Mouse (Mus musculus) hindbrain, postnatal 0 days (tissue): ENCODE data around the gene Asic4. TPM values are rescaled to one million over a fixed set of nuclear protein-coding genes. Genes with fewer than 3 reads are reported as not detected.
A peak's percentile ranks its signal among the peaks of the same experiment; 100 is the strongest.

Experiments
- ATAC-seq: fragments of 200-750 bp; cut with Nextera tagmentation; 2 replicates; pipeline ENCODE4 v1.8.0; 2017; ENCODE audit warnings: mild to moderate bottlenecking, moderate TSS enrichment, moderate library complexity
- DNase-seq: peaks from one replicate; pipeline ENCODE4 v3.0.0-alpha.2; 2015; ENCODE audit warnings: low spot score
- H3K27ac ChIP-seq: fragments of 300-500 bp; sonication (generic); 2 replicates; pipeline ENCODE4 v1.5.1; 2014; ENCODE audit warnings: mild to moderate bottlenecking
- H3K27me3 ChIP-seq: fragments of 300-500 bp; sonication (generic); 2 replicates; pipeline ENCODE4 v1.6.1; 2014; ENCODE audit warnings: low read length, mixed read lengths; ENCODE audit not compliant: insufficient read depth
- H3K36me3 ChIP-seq: fragments of 300-500 bp; sonication (generic); 2 replicates; pipeline ENCODE4 v1.6.1; 2014; ENCODE audit warnings: low read length, mixed read lengths; ENCODE audit not compliant: insufficient read depth
- H3K4me1 ChIP-seq: fragments of 300-500 bp; sonication (generic); 2 replicates; pipeline ENCODE4 v1.6.1; 2014; ENCODE audit warnings: antibody characterized with exemption, low read length, mixed read lengths; ENCODE audit not compliant: insufficient read depth
- H3K4me2 ChIP-seq: fragments of 300-500 bp; sonication (generic); 2 replicates; pipeline ENCODE4 v1.6.1; 2014; ENCODE audit warnings: low read depth, mild to moderate bottlenecking, low read length, moderate library complexity, mixed read lengths
- H3K4me3 ChIP-seq: fragments of 300-500 bp; sonication (generic); 2 replicates; pipeline ENCODE4 v1.5.1; 2014; ENCODE audit warnings: low read length
- H3K9ac ChIP-seq: fragments of 300-500 bp; sonication (generic); replicated peaks from 2 replicates; pipeline ENCODE4 v1.6.1; 2014; ENCODE audit warnings: mild to moderate bottlenecking, low read length, moderate library complexity, mixed read lengths
- H3K9me3 ChIP-seq: fragments of 300-500 bp; sonication (generic); 2 replicates; pipeline ENCODE4 v1.6.1; 2016; ENCODE audit warnings: low read length, mixed read lengths
- CTCF ChIP-seq: IDR thresholded peaks from 2 replicates; pipeline ENCODE4 v1.5.1; 2016; ENCODE audit warnings: antibody characterized with exemption, control low read depth, low read depth
- WGBS: fragments of 180-500 bp; shearing (Covaris S2); extraction: QIAGEN DNeasy Blood & Tissue Kit; methylation state at CpG from one replicate; pipeline ENCODE4 v1.1.7; 2014; 5-methylcytosine and 5-hydroxymethylcytosine counted together
- polyA plus RNA-seq: library from polyadenylated mRNA; unstranded; fragments of >200 nt; fragmentation: Nextera tagmentation; extraction: Ambion mirVana; gene quantifications from 2 replicates; pipeline ENCODE4 v1.2.1, GENCODE M21; 2015
- total RNA-seq: library from RNA; depleted of rRNA; stranded (reverse); fragments of >200 nt; gene quantifications from 2 replicates; pipeline ENCODE4 v1.2.3, GENCODE M21; 2014

Gene Asic4
- total and polyA plus RNA-seq, 2 experiments from 2014 or later = 21.0 to 74.1 TPM

DNA sequence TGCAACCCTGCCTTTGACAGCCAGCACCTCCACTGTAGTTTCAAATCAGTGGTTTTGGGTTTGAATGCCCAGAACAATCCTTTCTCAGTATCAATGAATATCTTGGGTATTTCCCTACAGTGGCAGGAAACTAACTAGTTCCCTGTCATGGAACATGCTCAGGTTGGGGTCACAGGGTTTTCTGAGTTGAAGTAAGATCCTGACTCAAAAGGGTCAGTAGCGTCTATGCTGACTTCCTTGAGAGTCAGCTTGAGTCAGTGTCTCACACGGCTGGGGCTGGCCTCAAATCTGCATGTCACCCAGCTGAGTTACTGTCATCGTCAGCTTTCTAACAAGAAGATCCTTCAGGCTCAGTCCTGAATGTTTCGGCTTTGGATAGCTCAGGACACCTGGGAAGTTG lies 48.7 kb downstream of the Asic4 start:
- Histone ChIP-seq H3K27me3 (no peaks in the 10 kb centered on the region), H3K4me2 (no peak overlapping the region), H3K36me3 (peaks cover 27% of the 10 kb centered on the region), H3K4me3 (no peak overlapping the region), H3K9me3 (no peaks in the 10 kb centered on the region), H3K4me1 (no peaks in the 10 kb centered on the region), H3K27ac (no peak overlapping the region), H3K9ac (no peak overlapping the region)
- DNase-seq (no peak), ATAC-seq (no peak)
- WGBS = 91% methylated on average over 4 of the region's 4 CpGs
- TF ChIP-seq CTCF = no peak

DNA sequence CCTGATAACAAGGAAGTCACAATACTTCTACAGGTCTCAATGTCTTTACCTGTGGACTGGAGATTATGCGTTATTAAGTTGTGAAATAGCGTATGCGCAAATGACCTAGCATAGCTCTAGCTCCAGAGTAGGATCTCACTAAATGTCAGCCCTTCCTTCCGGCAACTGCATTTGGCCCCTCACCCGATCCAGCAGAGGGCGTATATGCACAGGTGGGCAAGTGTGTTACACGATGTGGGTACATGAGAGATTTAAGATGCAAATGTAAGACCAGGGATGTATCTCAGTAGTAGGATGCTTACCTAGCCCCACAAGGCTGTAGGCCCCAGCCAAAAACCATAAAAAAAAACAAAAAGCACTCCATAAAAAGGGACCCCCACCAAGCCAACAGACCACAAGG lies 49.2 kb downstream of the Asic4 start:
- Histone ChIP-seq H3K27me3 (no peaks in the 10 kb centered on the region), H3K4me1 (0 out of 2 replicates have a peak, but pooled peaks cover 3% of the 10 kb centered on the region), H3K9ac (no peak overlapping the region), H3K4me2 (no peak overlapping the region), H3K4me3 (no peak overlapping the region), H3K27ac (no peak overlapping the region), H3K9me3 (no peaks in the 10 kb centered on the region), H3K36me3 (peaks cover 27% of the 10 kb centered on the region)
- WGBS = 86% methylated on average over 7 of the region's 7 CpGs
- peak; percentile 33 for TF ChIP-seq CTCF
- no peak for DNase-seq
- ATAC-seq = no peak

DNA sequence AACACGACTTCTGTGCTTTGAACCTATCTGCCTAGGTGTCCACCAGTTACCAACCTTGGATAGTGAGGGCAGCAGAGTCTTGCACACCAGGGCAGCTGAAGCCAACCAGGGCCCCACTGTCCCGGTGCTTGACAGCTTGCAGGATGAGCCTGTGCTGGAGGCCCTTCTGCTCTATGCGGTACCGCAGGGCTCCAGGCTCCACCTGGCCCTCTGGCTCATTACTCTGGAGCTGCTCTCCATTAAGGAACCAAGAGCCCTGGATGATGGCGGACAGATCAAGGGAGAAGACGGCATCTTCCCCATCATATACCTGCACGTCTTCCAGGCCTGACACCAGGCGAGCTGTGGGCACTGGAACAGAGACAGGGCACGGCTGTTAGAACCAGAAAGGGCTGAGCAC lies 51.7 kb downstream of the Asic4 start:
- Histone ChIP-seq H3K9me3 (no peaks in the 10 kb centered on the region), H3K27me3 (no peaks in the 10 kb centered on the region), H3K9ac (no peak overlapping the region), H3K27ac (no peak overlapping the region), H3K4me2 (no peak overlapping the region), H3K4me3 (no peak overlapping the region), H3K36me3 (peaks cover 18% of the 10 kb centered on the region; the same call in 1 of the 2 replicates), H3K4me1 (0 out of 2 replicates have a peak, but pooled peaks cover 11% of the 10 kb centered on the region)
- DNase-seq (no peak), ATAC-seq (no peak)
- TF ChIP-seq CTCF = no peak
- WGBS = 96% methylated on average over 9 of the region's 9 CpGs

DNA sequence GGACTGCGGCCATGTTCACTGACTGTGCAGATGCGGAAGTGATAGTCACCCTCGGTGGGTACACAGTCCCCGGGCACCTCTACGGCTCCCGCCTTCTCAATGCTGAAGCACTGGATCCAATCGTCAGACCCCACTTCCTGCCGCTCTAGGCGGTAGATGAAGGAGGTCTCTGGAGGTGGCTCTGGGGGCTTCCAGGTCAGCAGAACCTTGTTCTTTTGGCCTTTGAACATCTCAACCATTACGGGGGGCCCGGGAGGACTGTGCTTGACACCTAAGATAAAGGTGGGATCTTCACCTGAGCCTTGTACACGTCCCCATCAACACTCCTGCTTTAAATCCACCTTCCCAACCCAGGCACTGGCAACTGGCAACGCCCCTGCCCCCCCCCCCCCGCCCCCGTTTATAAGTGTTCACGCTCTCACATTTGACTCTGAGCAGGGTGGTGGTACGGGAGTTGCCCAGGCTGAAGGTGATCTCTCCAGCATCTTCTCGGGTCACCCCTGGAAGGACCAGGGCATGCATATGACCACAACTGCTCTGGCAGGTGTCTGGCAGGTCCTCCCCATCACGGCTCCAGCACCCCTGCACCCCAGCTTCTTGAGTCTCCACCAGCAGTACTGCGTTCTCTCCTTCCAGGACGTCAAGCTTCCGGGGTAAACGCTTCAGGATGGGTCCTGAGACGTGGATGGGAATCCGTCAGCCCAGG lies 52.9 kb downstream of the Asic4 start:
- DNase-seq = no peak
- no peak overlapping the region for H3K4me2 ChIP-seq

DNA sequence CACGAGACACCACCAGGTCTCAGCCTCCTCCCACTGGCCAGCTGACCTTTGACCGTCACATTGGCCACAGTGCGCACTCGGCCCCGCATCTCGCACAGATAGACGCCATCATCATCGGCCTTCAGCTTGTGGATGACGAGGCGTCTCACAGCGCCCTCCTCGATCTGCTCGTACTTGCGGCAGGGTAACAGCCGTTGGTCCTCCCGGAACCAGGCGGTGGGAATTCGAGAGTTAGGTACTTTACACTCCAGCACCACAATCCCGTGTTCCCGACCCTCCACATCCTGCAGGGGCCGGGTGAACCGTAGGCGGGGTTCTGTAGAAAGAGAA lies 53.4 kb downstream of the Asic4 start:
- no peak overlapping the region for H3K27ac ChIP-seq
- H3K36me3 ChIP-seq = peaks cover 12% of the 10 kb centered on the region; the same call in 1 of the 2 replicates
- no peaks in the 10 kb centered on the region for H3K27me3 ChIP-seq
- 0 out of 2 replicates have a peak, but pooled peaks cover 11% of the 10 kb centered on the region for H3K4me1 ChIP-seq
- H3K4me2 ChIP-seq = no peak overlapping the region
- ATAC-seq = no peak
- no peak overlapping the region for H3K9ac ChIP-seq
- WGBS = 72% methylated on average over 23 of the region's 23 CpGs
- TF ChIP-seq CTCF = no peak
- no peak overlapping the region for H3K4me3 ChIP-seq
- DNase-seq = no peak
- H3K9me3 ChIP-seq = no peaks in the 10 kb centered on the region

More for the DNA sequence above, 52.9 kb downstream of the Asic4 start:
- peaks cover 16% of the 10 kb centered on the region; the same call in 1 of the 2 replicates for H3K36me3 ChIP-seq
- no peaks in the 10 kb centered on the region for H3K27me3 ChIP-seq
- ATAC-seq = no peak
- WGBS = 87% methylated on average over 25 of the region's 25 CpGs
- 0 out of 2 replicates have a peak, but pooled peaks cover 11% of the 10 kb centered on the region for H3K4me1 ChIP-seq
- no peak overlapping the region for H3K27ac ChIP-seq
- TF ChIP-seq CTCF = no peak
- H3K9ac ChIP-seq = no peak overlapping the region
- no peaks in the 10 kb centered on the region for H3K9me3 ChIP-seq
- H3K4me3 ChIP-seq = no peak overlapping the region

DNA sequence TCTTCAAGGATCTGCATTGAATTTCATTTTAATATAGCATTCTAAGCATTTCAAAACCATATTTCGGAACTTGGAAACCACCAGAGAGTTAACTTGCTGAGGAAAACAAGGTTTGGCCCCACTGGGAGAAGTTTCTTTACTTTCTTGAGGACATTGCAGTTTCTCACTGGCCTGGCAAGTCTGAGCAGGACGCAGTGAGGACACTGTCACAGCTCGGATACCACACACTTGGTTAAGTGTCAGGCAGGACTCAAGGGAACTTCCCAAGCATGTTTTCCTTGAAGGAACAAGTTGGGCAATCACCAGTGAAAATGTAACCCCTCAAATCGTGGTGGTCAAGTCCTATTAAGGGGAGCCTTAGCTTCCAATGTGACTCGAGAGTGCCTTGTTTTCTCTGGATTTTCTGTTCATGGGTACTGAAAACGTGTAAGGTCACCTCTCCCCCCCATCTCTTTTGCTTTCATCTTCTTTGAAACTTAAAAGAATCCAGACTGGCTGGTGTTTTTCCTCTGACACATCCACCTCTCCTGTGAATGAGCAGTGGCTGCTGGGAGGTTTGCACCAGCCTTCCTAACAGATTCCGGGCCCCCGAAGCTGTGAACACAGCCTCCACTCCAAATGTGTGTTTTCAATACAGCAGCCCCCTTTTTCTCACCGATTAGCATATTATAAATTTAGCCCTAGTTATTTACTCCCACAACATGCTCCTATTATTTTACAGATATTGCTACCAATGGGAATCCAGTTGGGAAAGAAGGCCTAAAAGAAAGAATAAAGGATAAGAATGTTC lies 54.2 kb downstream of the Asic4 start:
- WGBS = 60% methylated on average over 9 of the region's 9 CpGs
- peak overlapping the region; percentile 89; the same call in 1 of the 2 replicates for H3K27ac ChIP-seq
- H3K4me2 ChIP-seq = peak overlapping the region; percentile 89
- H3K9me3 ChIP-seq = no peaks in the 10 kb centered on the region
- H3K4me3 ChIP-seq = peak overlapping the region; percentile 77
- 0 out of 2 replicates have a peak, but pooled peaks cover 11% of the 10 kb centered on the region for H3K4me1 ChIP-seq
- no peaks in the 10 kb centered on the region for H3K27me3 ChIP-seq
- ATAC-seq = no peak
- H3K9ac ChIP-seq = peak overlapping the region; percentile 96
- peak; percentile 5 for DNase-seq
- TF ChIP-seq CTCF = no peak
- peaks cover 5% of the 10 kb centered on the region; the same call in 1 of the 2 replicates for H3K36me3 ChIP-seq
